Mouse (Mus musculus): ENCODE results near the gene Mob2.

Gene Mob2

GRCm38 (mm10) chr7:142079365-142079764 is 18.5 kb upstream of the Mob2 start:
- DNase-seq (ENCODE audit: low spot score), result no peak

DNA sequence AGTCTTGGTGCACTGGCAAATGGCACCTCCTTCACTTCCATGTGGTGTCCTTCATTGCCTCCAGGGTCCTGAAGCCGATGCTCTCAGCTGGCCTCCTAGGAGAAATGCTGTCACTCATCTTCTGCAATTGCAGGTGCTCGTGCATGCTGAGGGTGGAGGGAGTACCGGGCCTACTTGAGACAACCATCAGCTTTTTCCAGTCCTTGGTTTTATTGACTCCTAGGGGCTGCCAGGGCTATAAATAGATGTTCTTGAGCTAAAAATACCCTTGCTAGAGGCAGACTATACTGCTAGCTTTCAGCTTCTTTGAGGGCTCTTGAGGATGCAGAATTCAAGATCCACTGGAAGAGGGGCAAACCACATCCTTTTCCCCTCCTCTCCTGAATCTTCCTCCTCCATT is 16.3 kb upstream of the Mob2 start:
- DNase-seq (ENCODE audit: low spot score), result no peak

GRCm38 (mm10) chr7:142074146-142074886 is 13.5 kb upstream of the Mob2 start:
- DNase-seq (ENCODE audit: low spot score), result no peak

- no peak for DNase-seq (ENCODE audit: low spot score)
Measured at GRCm38 (mm10) chr7:142071717-142072116, 10.9 kb upstream of the Mob2 start.

GRCm38 (mm10) chr7:142071212-142071578 is 10.3 kb upstream of the Mob2 start:
- DNase-seq (ENCODE audit: low spot score), result no peak

DNA sequence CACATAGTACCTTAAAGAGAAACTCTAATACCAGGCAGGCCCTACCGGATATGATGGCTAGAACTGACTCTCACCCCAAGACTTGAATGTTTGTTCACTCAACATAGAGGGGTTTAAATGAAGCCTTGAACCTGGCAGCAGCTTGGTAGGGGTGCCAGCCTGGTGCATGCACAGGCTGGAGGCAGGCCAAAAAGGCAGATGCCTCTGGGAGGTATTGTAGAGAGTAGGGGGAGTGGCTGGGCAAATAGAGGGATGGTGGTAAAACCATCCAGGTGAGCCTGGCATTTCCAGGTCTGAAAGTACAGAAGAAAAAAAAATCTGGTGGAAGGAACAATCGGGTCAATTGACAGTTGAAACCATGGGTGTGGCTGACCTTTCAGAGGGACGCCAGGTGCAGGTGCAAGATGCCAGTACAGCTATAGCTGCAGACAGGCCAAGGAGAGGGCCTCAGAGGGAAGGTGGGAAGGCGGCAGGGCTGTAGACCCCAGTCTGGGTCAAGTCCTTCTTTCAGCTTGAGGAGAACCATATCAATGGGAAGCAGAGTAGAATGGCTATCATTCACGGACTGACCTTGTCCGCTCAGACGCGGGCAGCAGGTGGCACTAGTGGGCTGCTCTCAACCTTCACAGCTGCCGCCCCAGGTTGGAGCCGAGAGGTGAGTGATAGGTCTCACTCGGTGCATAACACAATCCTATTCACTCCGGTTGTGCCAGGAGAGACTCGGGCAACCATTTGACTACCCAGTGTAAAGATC is 9.8 kb upstream of the Mob2 start:
- DNase-seq (ENCODE audit: low spot score), result peak; percentile 83

DNA sequence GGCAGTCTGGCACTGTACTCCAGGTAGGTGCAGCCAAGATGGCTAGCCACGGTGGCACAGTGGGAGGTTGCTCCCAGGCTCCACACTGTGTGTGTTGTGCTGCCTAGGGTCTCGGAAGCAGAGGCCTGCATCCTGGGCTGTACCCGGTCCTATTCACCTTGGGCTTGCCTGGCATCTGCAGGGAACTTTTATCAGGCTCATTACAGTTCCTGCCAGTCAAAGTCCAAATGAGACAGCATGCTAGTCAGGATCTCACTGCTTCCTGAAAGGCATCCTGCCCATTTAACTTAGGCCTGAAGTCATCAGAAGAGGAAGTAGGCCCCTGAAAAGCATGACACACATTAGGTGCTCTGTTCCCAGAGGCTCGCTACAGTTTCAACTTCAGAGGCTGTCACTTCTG is 7.6 kb upstream of the Mob2 start:
- DNase-seq (ENCODE audit: low spot score), result no peak

GRCm38 (mm10) chr7:142060185-142060930 is 507 bp downstream of the Mob2 start:
- no peak for DNase-seq (ENCODE audit: low spot score)

GRCm38 (mm10) chr7:142059024-142059423 is 1.8 kb downstream of the Mob2 start:
- no peak for DNase-seq (ENCODE audit: low spot score)

DNA sequence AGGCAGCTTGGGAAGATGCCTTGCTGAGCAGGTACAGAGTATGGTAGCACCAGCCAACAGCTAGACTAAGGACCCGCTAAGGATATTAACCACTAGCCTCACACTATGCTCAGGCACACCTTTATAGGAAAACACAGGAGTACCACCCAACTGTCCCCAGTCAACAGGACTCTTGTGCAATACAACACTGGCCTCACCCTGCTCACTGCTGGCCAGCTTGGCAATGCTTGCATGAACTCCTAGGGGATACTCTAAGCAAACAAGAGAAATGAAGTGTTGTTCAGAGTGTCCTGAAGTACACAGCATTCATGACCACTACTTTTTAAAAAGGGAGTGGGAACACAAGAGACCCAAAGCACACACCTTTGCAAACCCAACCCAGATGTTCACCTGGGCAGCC is 3.7 kb downstream of the Mob2 start:
- no peak for DNase-seq (ENCODE audit: low spot score)

DNA sequence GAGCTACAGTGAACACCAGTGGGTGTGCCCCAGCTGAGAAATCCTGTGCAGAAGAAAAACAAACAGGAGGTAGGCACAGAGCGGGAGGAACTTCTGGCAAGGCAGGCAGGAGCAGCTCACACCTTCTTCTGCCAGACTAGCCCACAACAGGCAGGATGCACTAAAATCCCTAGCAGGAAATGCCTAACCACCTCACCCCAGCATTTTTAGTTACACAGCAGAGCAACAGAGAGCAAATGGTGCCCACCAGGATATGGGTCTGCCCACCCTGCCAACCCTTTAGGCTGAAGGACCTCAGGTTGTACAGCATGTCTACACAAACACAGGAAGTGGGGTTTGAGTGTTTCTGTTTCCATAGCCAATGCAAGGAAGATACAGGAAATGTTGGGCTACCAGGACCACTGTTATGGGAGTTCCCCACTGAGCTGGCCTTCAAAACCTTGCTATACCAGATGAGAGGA is 4.2 kb downstream of the Mob2 start:
- DNase-seq (ENCODE audit: low spot score), result no peak

DNA sequence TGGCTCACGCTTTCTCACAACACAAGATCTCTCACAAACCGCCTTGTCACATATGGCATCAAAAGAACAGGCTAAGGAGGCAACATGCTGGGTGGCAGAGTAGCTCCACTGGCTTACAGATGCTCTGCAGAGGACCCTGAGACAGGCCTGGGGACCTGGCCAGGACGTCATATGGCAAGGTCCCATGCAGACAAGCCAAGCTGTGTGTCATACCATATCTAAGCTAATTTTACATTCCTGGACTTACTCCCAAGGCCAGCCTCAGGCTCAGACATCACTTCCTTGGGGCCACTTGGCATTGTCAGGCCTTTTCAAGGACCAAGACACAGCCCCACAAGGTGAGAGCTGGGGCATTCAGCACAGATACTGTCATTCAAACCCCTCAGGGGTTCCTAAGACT is 5.4 kb downstream of the Mob2 start:
- DNase-seq (ENCODE audit: low spot score), result no peak

GRCm38 (mm10) chr7:142050536-142050935 is 10.3 kb downstream of the Mob2 start:
- DNase-seq (ENCODE audit: low spot score), result no peak

GRCm38 (mm10) chr7:142045932-142046331 is 14.9 kb downstream of the Mob2 start:
- no peak for DNase-seq (ENCODE audit: low spot score)

- no peak for DNase-seq (ENCODE audit: low spot score)
Measured at GRCm38 (mm10) chr7:142045344-142045743, 15.5 kb downstream of the Mob2 start.

DNA sequence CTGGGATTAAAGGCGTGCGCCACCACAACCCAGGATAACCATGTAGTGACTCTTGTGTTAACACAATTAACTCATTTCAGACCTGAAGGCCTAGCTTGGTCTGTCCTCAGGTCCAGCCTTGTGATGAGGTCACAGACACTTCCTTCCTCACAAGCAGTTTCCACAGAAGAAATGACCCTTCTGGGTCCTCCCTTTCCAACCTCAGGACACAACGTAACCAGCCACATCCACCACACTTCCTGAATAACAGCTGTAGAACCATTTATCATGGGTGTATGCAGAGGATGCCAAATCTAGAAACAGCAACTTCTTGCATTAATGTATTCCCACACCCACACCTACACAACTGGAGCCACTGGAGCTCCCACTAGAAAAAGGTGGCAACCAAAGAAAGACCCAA is 20.1 kb downstream of the Mob2 start:
- DNase-seq (ENCODE audit: low spot score), result no peak

GRCm38 (mm10) chr7:142037553-142038170 is 23.2 kb downstream of the Mob2 start:
- DNase-seq (ENCODE audit: low spot score), result no peak

DNA sequence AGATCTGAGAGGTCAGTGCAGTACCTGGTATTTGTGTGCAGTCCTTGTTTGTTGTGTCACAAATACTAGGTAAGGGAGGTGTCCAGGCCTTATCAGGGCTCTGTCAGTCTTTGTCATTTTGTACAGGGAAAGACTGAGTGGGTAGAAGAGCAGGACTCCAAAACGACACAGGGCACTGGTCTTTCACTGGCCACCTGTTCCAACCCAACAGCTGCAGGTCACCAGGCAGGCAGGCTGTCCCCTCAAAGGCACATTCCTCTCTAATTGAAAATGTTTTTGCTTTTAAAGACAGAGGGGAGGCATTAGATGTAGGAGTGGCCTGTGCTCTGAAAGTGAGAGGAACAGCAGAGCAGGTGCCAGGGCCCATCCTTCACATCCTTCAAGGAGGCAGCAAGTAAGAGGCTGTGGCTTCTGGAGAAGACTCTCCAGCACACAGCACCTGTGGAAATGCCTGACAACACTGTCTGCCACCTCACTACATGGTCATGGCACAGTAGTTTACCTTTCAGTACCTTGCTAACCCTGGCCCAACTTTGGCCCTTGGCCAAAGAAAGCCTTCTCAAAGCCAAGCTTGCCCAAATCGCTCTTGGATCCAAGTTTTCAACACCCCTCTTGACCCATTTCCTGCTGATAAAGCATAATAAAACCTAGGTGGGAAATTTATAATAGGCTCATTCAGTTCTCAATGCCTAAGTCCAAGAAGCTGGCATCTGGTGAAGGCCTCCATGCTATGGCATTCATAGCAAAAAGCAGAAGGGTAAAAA is 25.6 kb downstream of the Mob2 start:
- no peak for DNase-seq (ENCODE audit: low spot score)

DNA sequence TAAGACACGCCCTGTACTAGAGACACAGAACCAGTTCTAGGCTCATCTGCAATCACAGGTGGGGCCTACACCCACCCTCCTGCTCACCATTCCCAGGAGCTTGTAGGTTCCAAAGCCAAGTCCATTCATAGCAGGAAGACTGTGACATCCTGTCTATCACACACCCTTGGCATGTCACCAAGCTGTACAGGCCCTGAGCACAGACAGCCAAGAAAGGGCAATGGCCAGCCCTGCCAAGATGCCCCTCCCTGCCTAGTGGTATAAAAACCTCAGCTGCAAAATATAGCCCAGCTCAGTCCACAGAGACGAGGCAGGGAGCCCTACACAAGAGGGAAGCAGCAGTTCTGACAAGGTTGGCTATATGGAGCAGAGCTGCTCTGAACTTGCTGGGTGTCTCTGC is 26.7 kb downstream of the Mob2 start:
- DNase-seq (ENCODE audit: low spot score), result no peak

GRCm38 (mm10) chr7:142030073-142030472 is 30.8 kb downstream of the Mob2 start:
- no peak for DNase-seq (ENCODE audit: low spot score)

DNA sequence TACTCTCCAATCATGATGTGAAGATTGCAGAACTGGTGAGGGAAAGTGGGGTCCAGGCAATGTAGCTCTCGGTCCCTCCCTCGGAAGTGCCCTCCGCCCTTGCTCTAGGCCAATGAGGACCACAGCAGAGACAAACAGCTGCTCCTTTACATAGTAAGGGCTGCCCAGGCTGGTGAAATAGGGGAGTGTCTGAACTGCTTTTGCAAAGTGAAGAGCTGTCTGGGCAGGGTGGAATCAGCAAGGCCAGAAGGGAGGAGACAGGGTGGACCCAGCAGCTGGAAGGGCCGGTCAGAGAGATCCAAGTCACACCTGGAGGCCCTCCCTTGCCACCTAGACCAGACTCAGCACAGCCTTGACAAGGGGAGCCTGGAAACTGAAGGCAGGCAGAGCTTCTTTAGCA is 34.9 kb downstream of the Mob2 start:
- no peak for DNase-seq (ENCODE audit: low spot score)

DNA sequence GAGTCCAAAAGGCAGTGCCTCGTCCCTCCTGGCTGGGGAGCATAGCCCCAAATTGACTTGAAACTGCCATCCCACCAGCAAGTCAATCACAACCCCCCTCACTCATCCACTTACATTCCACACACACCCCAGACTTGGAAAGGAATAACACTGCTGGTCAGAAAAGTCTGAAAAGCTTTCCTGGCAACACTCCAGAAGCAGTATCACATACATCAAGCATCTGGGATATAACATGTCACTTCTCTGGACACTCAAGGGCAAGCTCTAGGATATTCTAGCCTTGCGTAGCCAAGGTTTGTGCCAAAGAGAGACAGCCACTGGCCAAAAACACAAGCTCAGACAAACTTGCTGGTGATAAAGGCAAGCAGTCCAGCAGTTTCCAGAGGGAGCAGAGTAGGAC is 35.7 kb downstream of the Mob2 start:
- DNase-seq (ENCODE audit: low spot score), result no peak

All from testis, postnatal 10 days (tissue).